Mouse (Mus musculus) frontal cortex, postnatal 36 days (tissue): ENCODE data around the gene Prc1.

Source experiments
- DNase-seq, 2 experiments: peaks; one replicate each; pipeline ENCODE4 v3.0.0; 2022; ENCODE audit warnings: low spot score in 2 of 2

The Prc1 gene

DNA sequence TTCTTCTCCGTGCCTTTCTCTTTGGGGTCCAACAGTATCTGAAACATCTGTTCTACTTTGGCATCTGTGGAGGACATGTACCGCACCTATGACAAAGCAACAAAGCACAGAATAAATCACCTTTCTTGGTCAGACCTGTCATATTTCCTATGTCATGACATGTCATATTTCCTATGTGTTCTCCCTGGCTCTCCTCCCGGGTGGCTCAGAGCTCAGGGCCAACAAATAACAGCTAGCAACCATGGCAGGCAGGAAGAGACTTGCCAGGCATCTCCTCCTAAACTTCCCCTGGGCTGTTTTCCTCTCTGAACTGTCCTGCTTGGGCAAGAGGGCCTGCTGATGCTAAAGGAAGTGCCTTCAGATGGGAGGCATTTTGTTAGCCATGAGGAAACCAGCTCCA is 42.7 kb downstream of the Prc1 start:
- no peak for DNase-seq

DNA sequence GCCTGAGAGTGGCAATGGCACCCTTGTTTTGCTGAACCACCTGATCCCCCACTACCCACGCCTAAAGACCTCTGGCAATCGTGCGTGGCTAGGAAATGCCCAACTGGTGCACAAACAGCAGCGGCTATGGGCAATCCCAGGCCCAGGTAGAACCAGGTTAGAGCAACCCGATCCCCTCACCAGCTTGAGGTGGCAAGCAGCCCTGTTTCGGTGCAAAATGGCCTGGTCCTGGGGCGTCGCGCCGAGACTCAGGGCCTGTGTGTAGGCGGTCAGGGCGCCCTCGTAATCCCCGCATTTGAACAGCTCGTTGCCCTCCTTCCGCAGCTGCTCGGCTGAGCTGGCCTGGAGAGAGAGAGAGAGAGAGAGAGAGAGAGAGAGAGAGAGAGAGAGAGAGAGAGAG is 45.1 kb downstream of the Prc1 start:
- DNase-seq = no peak

DNA sequence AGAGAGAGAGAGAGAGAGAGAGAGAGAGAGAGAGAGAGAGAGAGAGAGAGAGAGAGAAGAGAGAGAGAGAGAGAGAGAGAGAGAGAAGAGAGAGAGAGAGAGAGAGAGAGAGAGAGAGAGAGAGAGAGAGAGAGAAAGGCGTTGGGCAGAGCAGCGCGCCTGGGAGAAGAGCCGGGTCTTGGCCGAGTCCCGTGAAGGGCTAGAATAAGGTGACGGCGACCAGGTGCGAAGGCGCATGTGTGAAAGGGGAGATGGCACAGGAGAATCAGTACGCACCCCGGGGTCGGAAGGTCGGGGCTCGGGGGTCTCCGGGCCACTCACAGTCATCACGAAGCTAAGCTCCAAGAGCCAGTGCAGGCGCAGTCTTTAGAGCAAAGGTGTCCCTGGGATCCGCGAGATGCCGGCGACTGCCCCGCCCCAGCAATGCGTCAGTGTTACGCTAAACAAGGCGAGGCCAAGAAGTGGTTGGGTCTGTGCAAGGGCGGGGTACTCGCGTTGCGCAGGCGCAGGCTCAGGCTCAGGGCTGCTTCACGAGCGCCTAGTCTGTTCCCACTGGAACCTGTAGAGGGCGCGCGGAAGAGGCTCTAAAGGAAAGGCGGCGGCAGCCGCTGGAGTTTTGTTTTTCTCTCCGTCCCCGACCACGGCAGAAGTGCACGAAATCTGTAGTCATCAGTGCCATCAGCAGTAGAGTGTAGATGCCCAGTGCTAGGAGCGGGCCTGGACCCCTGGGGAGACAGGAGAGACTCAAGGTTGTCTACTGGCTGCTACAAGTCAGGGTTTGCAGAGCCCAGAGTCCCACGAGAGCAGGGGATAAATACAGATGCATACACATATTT is 45.8 kb downstream of the Prc1 start:
- peak; percentile 98 for DNase-seq

DNA sequence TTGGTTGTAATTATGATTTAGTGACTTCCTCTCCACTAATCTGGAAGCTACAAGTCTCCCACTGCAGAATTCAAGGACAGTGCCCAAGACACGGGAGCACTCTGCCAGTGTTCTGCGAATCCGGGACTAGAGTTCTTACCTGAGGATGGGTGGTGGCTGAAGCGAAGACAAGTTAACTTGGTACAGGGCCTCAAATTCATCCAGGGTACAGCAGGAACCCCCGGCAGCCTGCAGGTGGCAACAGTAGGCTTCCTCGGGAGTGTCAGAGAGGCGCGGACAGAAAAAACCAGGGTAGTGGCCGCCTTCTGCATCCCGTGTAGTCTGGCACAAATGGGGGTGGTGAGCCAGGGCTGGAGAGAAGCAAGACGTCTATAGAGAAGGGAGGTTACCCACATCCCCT is 46.5 kb downstream of the Prc1 start, which contains the start of gene Unc45a:
TSS of gene Unc45a (minus strand) at position 213 of the 400 bp plus-strand sequence.
- DNase-seq = peak; percentile 52 to 53

DNA sequence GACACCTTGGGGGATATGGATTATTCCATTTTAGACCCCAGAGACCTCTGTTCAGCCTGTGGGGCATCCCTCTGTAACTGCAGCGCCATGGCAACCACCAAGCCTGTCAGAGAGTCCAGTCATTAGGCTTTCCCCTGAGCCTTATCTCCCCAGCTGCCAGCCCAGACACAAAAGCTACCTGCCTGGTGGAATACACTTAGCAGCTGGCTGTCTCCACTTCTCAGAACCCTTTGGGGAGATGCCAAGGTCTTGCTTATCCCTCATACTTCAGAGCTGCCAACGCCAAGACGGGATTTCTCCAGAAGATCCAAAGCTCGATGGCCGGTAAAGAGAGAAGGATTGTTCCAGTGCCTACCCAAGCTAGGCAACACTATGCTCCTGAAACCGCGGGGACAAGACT is 47.5 kb downstream of the Prc1 start:
- DNase-seq = no peak

DNA sequence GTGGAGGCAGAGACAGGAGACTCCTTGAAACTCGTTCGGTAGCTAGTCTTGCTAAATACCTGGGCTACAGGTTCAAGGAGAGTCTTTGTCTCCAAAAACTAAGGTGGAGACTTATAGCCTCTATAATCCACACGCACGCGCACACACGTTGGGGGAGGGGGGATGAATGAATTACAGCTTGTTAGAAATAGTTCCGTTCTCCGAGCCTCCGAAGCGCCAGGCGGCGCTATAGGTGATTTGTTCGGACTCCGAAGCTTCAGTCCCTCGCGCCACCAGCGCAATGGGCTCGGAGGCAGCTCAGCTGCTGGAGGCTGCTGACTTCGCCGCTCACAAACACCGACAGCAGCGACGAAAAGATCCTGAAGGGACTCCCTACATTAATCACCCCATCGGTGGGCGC is 48.6 kb downstream of the Prc1 start, which contains the start of gene Hddc3:
TSS of gene Hddc3 (plus strand) at position 247 of the 400 bp plus-strand sequence.
- peak; percentile 94 to 99 for DNase-seq

DNA sequence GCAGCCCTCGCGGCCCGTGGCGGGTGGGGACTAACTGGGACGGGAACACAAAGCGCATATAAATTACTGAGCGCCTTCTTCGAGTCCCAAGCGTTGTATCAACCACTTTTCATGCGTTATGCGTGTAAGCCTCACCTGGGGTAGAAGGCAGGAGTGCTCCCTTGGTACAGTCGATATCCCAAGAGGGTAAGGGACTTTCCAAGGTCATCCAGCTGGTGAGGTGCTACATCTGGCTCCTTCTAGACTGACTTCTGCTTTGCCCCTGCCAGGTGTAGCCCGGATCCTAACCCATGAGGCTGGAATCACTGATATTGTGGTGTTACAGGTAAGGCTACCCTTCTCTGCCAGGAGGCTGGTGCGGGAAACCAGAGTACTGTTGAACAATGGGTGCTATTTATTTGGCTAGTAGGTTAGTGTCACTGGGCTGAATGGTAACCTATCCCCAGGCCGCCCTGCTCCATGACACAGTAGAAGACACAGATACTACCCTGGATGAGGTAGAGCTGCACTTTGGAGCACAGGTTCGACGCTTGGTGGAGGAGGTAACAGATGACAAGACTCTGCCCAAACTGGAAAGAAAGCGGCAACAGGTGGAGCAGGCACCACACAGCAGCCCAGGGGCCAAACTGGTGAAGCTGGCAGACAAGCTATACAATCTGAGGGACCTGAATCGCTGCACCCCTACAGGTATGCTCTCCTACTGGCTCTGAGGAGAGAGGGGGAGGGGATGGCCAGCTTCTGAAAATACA is 49.2 kb downstream of the Prc1 start:
- DNase-seq = no peak

DNA sequence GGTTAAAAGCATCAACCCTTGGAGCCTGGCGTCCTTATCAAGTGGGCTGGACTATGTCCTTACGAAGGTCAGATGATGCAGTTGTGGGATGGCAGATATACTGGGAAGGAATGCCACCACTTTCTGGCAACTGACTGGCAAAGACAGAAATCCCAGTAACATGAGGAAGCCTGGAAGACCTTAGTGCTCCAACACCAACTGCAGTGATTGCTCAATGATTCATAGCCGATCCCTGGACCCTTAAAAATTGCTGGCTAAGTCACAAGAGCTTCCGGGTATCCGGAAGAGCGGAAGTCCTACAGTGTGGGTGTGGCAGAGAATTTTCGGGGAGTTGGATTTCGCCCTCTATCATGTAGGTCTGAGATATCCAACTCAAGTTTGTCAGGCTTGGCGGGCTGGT is 51.9 kb downstream of the Prc1 start:
- DNase-seq = no peak

DNA sequence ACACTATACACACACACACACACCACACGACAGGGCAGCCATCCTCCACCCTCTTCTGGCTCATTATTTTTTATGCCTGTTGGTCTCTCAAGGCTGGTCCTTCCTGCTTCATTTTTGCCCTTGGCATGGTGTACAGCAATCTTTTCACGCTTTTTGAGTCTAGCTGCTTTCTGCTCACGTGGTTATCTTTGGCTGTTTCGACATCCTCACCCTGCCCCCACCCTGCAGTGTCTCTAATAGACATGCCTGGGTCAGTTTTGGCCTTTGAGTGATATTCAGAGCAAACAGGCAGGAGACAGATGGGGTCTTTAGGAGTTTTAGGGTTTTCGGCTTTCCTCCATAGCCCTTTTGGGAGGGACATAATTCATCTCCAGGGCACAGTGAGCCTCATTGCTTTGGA is 52.6 kb downstream of the Prc1 start:
- no peak for DNase-seq

DNA sequence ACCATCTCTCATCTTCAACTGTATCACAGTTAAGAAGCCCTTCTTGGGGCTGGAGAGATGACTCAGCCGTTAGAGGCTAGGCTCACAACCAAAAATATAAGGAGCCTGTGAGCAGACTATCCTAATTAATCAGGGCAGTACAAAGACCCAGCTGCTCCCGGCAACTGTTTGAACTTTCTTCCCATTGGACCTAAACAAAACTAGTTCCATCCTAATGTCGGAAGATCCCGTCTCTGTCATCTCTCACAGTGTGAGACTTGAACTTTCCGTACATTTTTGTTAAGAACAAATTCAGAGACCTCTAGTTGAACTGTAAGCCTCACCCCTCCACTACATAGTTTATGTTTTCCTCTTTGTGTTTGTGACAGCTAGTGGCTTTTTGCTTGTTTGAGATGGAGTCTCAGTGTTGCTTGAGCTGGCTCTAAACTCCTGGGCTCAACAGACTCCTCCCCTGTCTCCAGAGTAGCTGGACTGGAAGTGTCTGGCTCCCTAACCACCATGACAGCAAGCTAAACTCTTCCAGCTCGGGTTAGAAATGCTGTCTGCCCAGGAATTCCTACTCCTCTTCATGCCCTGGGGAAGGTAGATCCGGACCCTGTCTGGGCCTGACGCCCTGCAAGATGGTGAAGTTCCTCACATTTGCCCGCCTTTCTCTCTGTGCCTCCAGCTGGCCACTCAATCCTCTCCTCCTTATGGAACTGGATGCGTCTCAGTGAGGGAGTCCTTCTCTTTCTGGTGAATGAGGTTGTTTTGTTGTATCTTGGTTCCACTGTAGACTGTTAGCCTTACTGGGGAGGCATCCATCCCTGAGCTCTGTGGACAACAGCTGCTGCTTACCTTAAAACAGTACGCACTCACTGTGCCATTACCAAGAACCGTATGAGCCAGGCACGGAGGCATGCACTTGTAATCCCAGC is 53.7 kb downstream of the Prc1 start:
- DNase-seq = no peak

DNA sequence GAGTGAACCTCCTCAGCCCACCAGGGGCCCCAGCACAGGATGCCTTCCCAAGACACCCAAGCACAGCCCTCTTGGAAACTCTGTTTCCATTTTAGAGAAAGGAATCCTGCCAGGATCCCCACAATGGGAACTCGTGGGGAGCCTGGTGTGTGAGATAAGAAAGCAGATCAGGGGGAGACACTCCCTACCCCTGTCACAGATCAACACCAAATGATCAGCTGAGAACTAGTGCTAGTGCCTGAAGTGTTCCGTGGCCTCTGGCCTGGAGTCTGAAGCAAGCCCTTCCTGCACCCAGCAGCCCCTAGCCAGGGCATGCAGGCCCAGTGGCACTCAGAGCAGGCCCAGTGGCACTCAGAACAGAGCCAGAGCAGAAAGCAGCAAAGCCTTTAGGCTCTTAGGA is 56.6 kb downstream of the Prc1 start:
- DNase-seq = no peak

DNA sequence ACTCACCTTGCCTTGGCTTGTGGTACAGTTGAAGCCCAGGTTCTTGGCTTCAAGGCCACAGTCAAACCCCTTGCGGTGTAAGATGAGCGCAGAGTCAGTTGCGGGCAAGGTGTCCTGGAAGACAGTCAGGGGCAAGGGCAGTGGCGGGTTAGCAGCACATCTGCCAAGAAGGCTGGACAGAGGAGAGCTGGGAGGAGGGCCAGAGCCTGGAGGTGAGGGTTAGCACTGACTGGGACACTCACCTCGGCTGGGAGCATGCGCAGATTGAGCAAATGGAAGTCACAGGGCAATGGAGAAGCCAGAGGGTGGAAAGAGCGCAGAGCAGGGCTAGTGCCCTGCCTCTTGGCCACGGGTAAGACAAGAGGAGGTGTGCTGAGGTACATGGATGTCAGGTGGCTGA is 58.7 kb downstream of the Prc1 start:
- no peak for DNase-seq

DNA sequence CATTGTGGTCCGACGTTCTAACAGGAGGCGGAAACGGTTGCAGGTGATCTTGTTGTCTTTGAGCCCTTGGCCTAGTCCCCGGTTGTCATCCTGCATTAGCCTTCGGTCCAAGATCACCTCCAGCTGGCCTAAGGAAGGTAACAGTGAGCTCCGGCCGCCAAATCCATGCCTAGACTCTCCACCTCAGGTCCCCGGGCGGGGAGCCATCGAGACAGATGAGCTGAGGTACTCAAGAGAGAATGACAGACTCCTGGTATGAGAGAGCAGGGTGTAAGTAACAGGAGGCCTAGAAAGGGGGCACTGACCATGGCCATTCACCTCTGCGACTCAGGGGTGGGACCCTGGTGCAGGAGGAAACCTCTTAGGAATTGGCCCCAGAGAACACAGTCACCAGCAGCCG is 62.1 kb downstream of the Prc1 start:
- DNase-seq = no peak

DNA sequence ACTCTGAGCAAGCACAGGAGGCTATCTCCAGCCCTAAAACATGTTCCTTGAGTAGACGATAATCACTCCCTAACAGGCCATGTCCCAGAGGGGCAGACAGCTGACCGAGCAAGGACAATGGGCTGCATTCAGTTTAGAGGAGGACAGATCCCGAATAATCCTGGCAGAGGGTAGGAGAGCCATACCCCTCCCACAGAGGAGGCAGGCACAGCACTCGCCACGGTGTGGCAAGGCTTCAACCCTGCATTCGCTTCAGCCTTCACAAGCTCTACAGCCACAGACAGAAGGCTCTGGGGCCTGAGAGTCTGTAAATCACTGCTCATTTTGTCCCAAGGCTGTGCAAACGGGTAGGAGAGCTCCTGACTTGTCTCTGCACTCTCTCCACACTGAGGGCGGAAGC is 62.9 kb downstream of the Prc1 start:
- DNase-seq = no peak

DNA sequence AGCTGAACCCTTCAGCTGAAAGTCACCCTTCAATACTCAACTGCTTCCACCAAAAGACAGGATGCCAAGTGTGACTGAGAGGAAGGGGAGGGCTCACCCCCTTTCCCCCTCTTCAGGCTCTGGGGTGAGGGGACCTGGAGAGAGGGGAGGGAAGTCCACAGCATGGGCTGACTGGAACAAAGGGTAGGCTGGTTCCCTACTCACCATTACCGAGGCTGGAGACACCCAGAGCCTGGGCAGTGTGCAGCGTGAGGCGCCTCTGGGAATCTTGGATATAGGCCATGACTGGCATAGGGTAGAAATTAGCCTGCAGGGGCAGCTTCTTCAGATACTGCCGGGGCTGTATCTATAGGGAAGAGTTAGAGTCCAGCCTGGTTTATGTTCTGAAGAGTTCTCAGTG is 63.8 kb downstream of the Prc1 start:
- no peak for DNase-seq

DNA sequence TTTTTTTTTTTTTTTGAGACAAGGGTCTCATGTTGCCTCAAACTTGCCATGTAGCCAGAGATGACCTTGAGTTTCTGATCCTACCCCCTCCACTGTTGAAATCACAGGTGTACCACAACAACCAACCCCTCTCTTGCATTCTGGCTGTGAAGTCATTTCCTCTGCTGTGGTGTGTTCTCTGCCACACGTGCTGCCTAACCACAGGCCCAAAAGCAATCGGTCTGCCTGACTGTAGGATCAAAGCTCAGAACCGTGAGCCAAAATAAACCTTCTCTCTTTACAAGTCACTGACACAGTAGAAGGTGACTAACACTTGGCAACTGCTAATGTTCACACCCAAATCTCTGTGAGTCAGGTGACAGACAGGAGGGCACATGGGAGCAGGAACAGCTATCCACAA is 66.2 kb downstream of the Prc1 start:
- no peak for DNase-seq

DNA sequence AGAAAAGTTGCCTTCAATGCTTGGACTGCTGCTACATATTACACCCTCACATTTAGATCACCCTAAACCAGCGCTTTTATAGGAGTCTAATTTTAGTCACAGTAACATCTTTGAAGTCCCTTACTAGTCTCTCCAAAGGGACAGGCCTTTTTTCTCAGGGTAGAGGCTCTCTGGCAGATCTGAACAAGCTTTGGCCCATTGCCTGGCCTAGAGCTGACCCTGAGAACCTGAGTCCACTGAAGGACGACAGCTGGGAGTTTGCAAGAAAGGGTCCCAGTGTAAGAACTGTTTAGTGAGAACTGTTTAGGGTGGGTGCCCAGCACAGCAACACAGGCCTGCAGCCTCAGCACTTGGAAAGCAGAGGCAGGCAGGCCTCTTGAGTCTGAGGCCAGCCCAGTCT is 71.5 kb downstream of the Prc1 start:
- DNase-seq = no peak
